18 mouse cellular contexts compared by ENCODE assay signal in genomic region chr8:72105165-72105564, GRCm38 (mm10). TPM values are rescaled to one million over a fixed set of nuclear protein-coding genes. Genes with fewer than 3 reads are reported as not detected.
A peak's percentile ranks its signal among the peaks of the same experiment; 100 is the strongest.
DNase-seq lines count a peak whose midpoint lies in the region; ATAC-seq and TF ChIP-seq lines count a peak whose summit lies in the region.
"Had no signal": no experiment of that assay in that cellular context is flagged by ENCODE, and none has a peak within 500 bp of the region (broad histone marks: within the 10 kb centered on the region; RNA-seq: fewer than 3 reads in every experiment).

No protein-coding gene starts in this region.

- no peak for TF ChIP-seq POLR2A in bone marrow, adult 2 months (IDR thresholded peaks at IDR 0.05; ENCODE audit: borderline replicate concordance, control insufficient read depth, low read depth, low read length)

- no peaks in the 10 kb centered on the region for H3K9me3 ChIP-seq in lung, postnatal 0 days (ENCODE audit: low read length)
- H3K9me3 ChIP-seq in stomach, postnatal 0 days (ENCODE audit: control insufficient read depth, low read length), result no peaks in the 10 kb centered on the region
- H3K9me3 ChIP-seq in hindbrain, embryonic 11.5 days (ENCODE audit: control insufficient read depth, low read length), result no peaks in the 10 kb centered on the region

- H3K9ac ChIP-seq in lung, postnatal 0 days (replicated peaks; ENCODE audit: low read depth), result no peak overlapping the region
- H3K9ac ChIP-seq in stomach, postnatal 0 days (ENCODE audit: low read length), result no peak overlapping the region
- H3K9ac ChIP-seq in hindbrain, embryonic 11.5 days (ENCODE audit: low read depth, low read length), result no peak overlapping the region
- H3K9ac ChIP-seq: embryonic facial prominence, embryonic 15.5 days; heart, embryonic 13.5 days had no signal

- H3K4me2 ChIP-seq in lung, postnatal 0 days (replicated peaks; ENCODE audit: low read depth, low read length), result no peak overlapping the region
- H3K4me2 ChIP-seq in stomach, postnatal 0 days (replicated peaks; ENCODE audit: low read depth), result no peak overlapping the region
- H3K4me2 ChIP-seq in hindbrain, embryonic 11.5 days (replicated peaks; ENCODE audit: low read depth, low read length), result no peak overlapping the region
- H3K4me2 ChIP-seq: embryonic facial prominence, embryonic 15.5 days; heart, embryonic 13.5 days had no signal

- H3K4me1 ChIP-seq in lung, postnatal 0 days (ENCODE audit: insufficient read depth, low read depth, low read length), result no peaks in the 10 kb centered on the region
- no peaks in the 10 kb centered on the region for H3K4me1 ChIP-seq in bone marrow, adult 2 months (ENCODE audit: control insufficient read depth, insufficient read depth, low read length)
- no peaks in the 10 kb centered on the region for H3K4me1 ChIP-seq in stomach, postnatal 0 days (replicated peaks; ENCODE audit: control insufficient read depth, insufficient read depth)
- H3K4me1 ChIP-seq in hindbrain, embryonic 11.5 days (replicated peaks; ENCODE audit: control insufficient read depth, insufficient read depth, low read length), result no peaks in the 10 kb centered on the region
- H3K4me1 ChIP-seq: embryonic facial prominence, embryonic 15.5 days; heart, embryonic 13.5 days had no signal

- intact Hi-C loops in gastrocnemius, adult 2 months (cut with DNase I), result no loop called here
- intact Hi-C loops in gastrocnemius, postnatal 14 days (cut with DNase I; ENCODE audit: low total_unique reads), result no loop called here

- DNase-seq in gastrocnemius, adult 2 months, result no peak
- DNase-seq in gastrocnemius, postnatal 14 days, result no peak
- peak; percentile 5 for DNase-seq in lung, postnatal 0 days (ENCODE audit: low spot score)
- DNase-seq in lung, postnatal 25 days (ENCODE audit: low spot score), result no peak
- DNase-seq in stomach, postnatal 0 days (ENCODE audit: low spot score), result no peak
- no peak for DNase-seq in hindbrain, embryonic 11.5 days (ENCODE audit: low spot score)
- no peak for DNase-seq in layer of hippocampus, adult 18-20 months (ENCODE audit: low spot score in 2 of 2)
- DNase-seq: adrenal gland, postnatal 36 days; cerebellum, adult 9-10 months had no signal

- 12% methylated on average over 4 of the region's 4 CpGs for WGBS in lung, postnatal 0 days
- 27% methylated on average over 4 of the region's 4 CpGs for WGBS in bone marrow, adult 2 months
- 23% methylated on average over 4 of the region's 4 CpGs for WGBS in stomach, postnatal 0 days
- 21% methylated on average over 4 of the region's 4 CpGs for WGBS in hindbrain, embryonic 11.5 days

- no peak for ATAC-seq in lung, postnatal 0 days
- ATAC-seq in stomach, postnatal 0 days (ENCODE audit: low FRiP score, low TSS enrichment), result no peak
- ATAC-seq in hindbrain, embryonic 11.5 days (ENCODE audit: low FRiP score), result no peak
- ATAC-seq: hindbrain, postnatal 0 days had no signal

- H3K36me3 ChIP-seq in lung, postnatal 0 days (ENCODE audit: insufficient read depth, low read length), result no peaks in the 10 kb centered on the region
- H3K36me3 ChIP-seq in stomach, postnatal 0 days (ENCODE audit: control insufficient read depth, insufficient read depth, low read length), result no peaks in the 10 kb centered on the region
- H3K36me3 ChIP-seq in hindbrain, embryonic 11.5 days (ENCODE audit: control insufficient read depth, insufficient read depth, low read length), result no peaks in the 10 kb centered on the region
- H3K36me3 ChIP-seq: embryonic facial prominence, embryonic 15.5 days; heart, embryonic 13.5 days had no signal

- H3K4me3 ChIP-seq in gastrocnemius, adult 2 months, result no peak overlapping the region
- H3K4me3 ChIP-seq in lung, postnatal 0 days (ENCODE audit: low read depth, low read length), result no peak overlapping the region
- no peak overlapping the region for H3K4me3 ChIP-seq in bone marrow, adult 2 months (replicated peaks; ENCODE audit: control insufficient read depth, low read depth, low read length)
- H3K4me3 ChIP-seq in stomach, postnatal 0 days (ENCODE audit: low read depth, low read length), result no peak overlapping the region
- no peak overlapping the region for H3K4me3 ChIP-seq in hindbrain, embryonic 11.5 days (ENCODE audit: low read depth, low read length)
- H3K4me3 ChIP-seq: embryonic facial prominence, embryonic 15.5 days; heart, embryonic 13.5 days had no signal

- peak; percentile 36 for TF ChIP-seq CTCF in gastrocnemius, adult 2 months (IDR thresholded peaks at IDR 0.05)
- TF ChIP-seq CTCF in lung, postnatal 0 days (IDR thresholded peaks at IDR 0.05), result peak; percentile 58
- peak; percentile 75 for TF ChIP-seq CTCF in bone marrow, adult 2 months (IDR thresholded peaks at IDR 0.05; ENCODE audit: control insufficient read depth, insufficient read depth, low read length)
- TF ChIP-seq CTCF in stomach, postnatal 0 days (IDR thresholded peaks at IDR 0.05; ENCODE audit: low read depth), result peak; percentile 54

- H3K27me3 ChIP-seq in lung, postnatal 0 days (replicated peaks; ENCODE audit: insufficient read depth, low read length), result no peaks in the 10 kb centered on the region
- no peaks in the 10 kb centered on the region for H3K27me3 ChIP-seq in stomach, postnatal 0 days (ENCODE audit: control insufficient read depth, insufficient read depth, low read length)
- no peaks in the 10 kb centered on the region for H3K27me3 ChIP-seq in hindbrain, embryonic 11.5 days (ENCODE audit: control insufficient read depth, insufficient read depth, low read length)
- H3K27me3 ChIP-seq: embryonic facial prominence, embryonic 15.5 days; heart, embryonic 13.5 days had no signal

- TF ChIP-seq EP300 in lung, postnatal 0 days (IDR thresholded peaks at IDR 0.05), result no peak
- TF ChIP-seq EP300 in stomach, postnatal 0 days (optimal IDR thresholded peaks at IDR 0.05), result no peak

- no peak overlapping the region for H3K27ac ChIP-seq in gastrocnemius, adult 2 months
- no peak overlapping the region for H3K27ac ChIP-seq in lung, postnatal 0 days (ENCODE audit: low read length)
- no peak overlapping the region for H3K27ac ChIP-seq in bone marrow, adult 2 months (ENCODE audit: control insufficient read depth, insufficient read depth, low read depth, low read length, poor library complexity)
- H3K27ac ChIP-seq in stomach, postnatal 0 days (replicated peaks), result no peak overlapping the region
- H3K27ac ChIP-seq in hindbrain, embryonic 11.5 days (ENCODE audit: low read depth, low read length), result no peak overlapping the region
- H3K27ac ChIP-seq: embryonic facial prominence, embryonic 15.5 days; heart, embryonic 13.5 days; hindbrain, postnatal 0 days; macrophage had no signal

RNA-seq across cellular contexts. Expression of gene Olfr374, which starts 1.7 kb away (rescaled TPM):
- not detected for total RNA-seq in gastrocnemius, adult 2 months (2021)
- total RNA-seq in gastrocnemius, postnatal 14 days (2021), result not detected
- not detected in 2 replicates for polyA plus RNA-seq in lung, postnatal 0 days (2015; fragmentation: Nextera tagmentation; extraction: Ambion mirVana)
- polyA plus RNA-seq in bone marrow, adult 2 months (2011; ENCODE audit: insufficient read depth, insufficient read length, low replicate concordance, missing spikeins), result 0.18 and 0.30 TPM in 2 replicates
- polyA plus RNA-seq in stomach, postnatal 0 days (2015; fragmentation: Nextera tagmentation; extraction: Ambion mirVana), result 0.06 TPM in 1 of 2 replicates, not detected in the other
- not detected in 2 replicates for polyA plus RNA-seq in hindbrain, embryonic 11.5 days (2014; fragmentation: Nextera tagmentation; extraction: Ambion mirVana)
- total RNA-seq in layer of hippocampus, adult 18-20 months (2021), result not detected
- total RNA-seq: adrenal gland, postnatal 36 days; hindbrain, postnatal 0 days; left cerebral cortex, postnatal 25 days had no signal
- polyA plus RNA-seq: hindbrain, postnatal 0 days; large intestine, adult 2 months; macrophage; neural tube, embryonic 11.5 days had no signal

RNA-seq across cellular contexts. Expression of gene Olfr373, which starts 22.2 kb away (rescaled TPM):
- total RNA-seq in gastrocnemius, adult 2 months (2021), result not detected
- total RNA-seq in gastrocnemius, postnatal 14 days (2021), result not detected
- polyA plus RNA-seq in lung, postnatal 0 days (2015; fragmentation: Nextera tagmentation; extraction: Ambion mirVana), result not detected in 2 replicates
- polyA plus RNA-seq in bone marrow, adult 2 months (2011; ENCODE audit: insufficient read depth, insufficient read length, low replicate concordance, missing spikeins), result not detected in 2 replicates
- polyA plus RNA-seq in stomach, postnatal 0 days (2015; fragmentation: Nextera tagmentation; extraction: Ambion mirVana), result 0.05 TPM in 1 of 2 replicates, not detected in the other
- not detected in 2 replicates for polyA plus RNA-seq in hindbrain, embryonic 11.5 days (2014; fragmentation: Nextera tagmentation; extraction: Ambion mirVana)
- not detected for total RNA-seq in layer of hippocampus, adult 18-20 months (2021)
- total RNA-seq: adrenal gland, postnatal 36 days; hindbrain, postnatal 0 days; left cerebral cortex, postnatal 25 days had no signal
- polyA plus RNA-seq: frontal cortex, adult 2 months; heart, embryonic 13.5 days; large intestine, adult 2 months; macrophage; neural tube, embryonic 11.5 days had no signal

RNA-seq across cellular contexts. Expression of gene Tpm4, which starts 29.6 kb away (rescaled TPM):
- total RNA-seq in gastrocnemius, adult 2 months (2021), result 10 to 100 TPM; 22.2 to 44.0 TPM
- total RNA-seq in gastrocnemius, postnatal 14 days (2021), result 10 to 100 TPM; 76.3 to 97.2 TPM
- 585 and 648 TPM in 2 replicates for polyA plus RNA-seq in lung, postnatal 0 days (2015; fragmentation: Nextera tagmentation; extraction: Ambion mirVana)
- polyA plus RNA-seq in bone marrow, adult 2 months (2011; ENCODE audit: insufficient read depth, insufficient read length, low replicate concordance, missing spikeins), result 80.7 and 138 TPM in 2 replicates
- polyA plus RNA-seq in stomach, postnatal 0 days (2015; fragmentation: Nextera tagmentation; extraction: Ambion mirVana), result 330 and 364 TPM in 2 replicates
- polyA plus RNA-seq in hindbrain, embryonic 11.5 days (2014; fragmentation: Nextera tagmentation; extraction: Ambion mirVana), result 567 and 576 TPM in 2 replicates
- 10 to 100 TPM; 24.9 to 26.6 TPM for total RNA-seq in layer of hippocampus, adult 18-20 months (2021)

RNA-seq across cellular contexts. Expression of gene Rab8a, which starts 55.8 kb away (rescaled TPM):
- 10 to 100 TPM; 10.4 to 11.4 TPM for total RNA-seq in gastrocnemius, adult 2 months (2021)
- 10 to 100 TPM; 17.4 to 18.7 TPM for total RNA-seq in gastrocnemius, postnatal 14 days (2021)
- polyA plus RNA-seq in lung, postnatal 0 days (2015; fragmentation: Nextera tagmentation; extraction: Ambion mirVana), result 67.3 and 68.0 TPM in 2 replicates
- polyA plus RNA-seq in bone marrow, adult 2 months (2011; ENCODE audit: insufficient read depth, insufficient read length, low replicate concordance, missing spikeins), result 36.5 and 38.5 TPM in 2 replicates
- polyA plus RNA-seq in stomach, postnatal 0 days (2015; fragmentation: Nextera tagmentation; extraction: Ambion mirVana), result 84.0 and 88.6 TPM in 2 replicates
- polyA plus RNA-seq in hindbrain, embryonic 11.5 days (2014; fragmentation: Nextera tagmentation; extraction: Ambion mirVana), result 94.2 and 101 TPM in 2 replicates
- 10 to 100 TPM; 39.8 to 41.4 TPM for total RNA-seq in layer of hippocampus, adult 18-20 months (2021)
